Mouse (Mus musculus) hindbrain, postnatal 0 days (tissue): ENCODE measurements around the gene Ppargc1a. TPM values are rescaled to one million over a fixed set of nuclear protein-coding genes. Genes with fewer than 3 reads are reported as not detected.
A peak's percentile ranks its signal among the peaks of the same experiment; 100 is the strongest.

Experiments
- ATAC-seq: fragments of 200-750 bp; cut with Nextera tagmentation; 2 replicates; pipeline ENCODE4 v1.8.0; 2017; ENCODE audit warnings: mild to moderate bottlenecking, moderate TSS enrichment, moderate library complexity
- DNase-seq: peaks from one replicate; pipeline ENCODE4 v3.0.0-alpha.2; 2015; ENCODE audit warnings: low spot score
- H3K27ac ChIP-seq: fragments of 300-500 bp; sonication (generic); 2 replicates; pipeline ENCODE4 v1.5.1; 2014; ENCODE audit warnings: mild to moderate bottlenecking
- H3K27me3 ChIP-seq: fragments of 300-500 bp; sonication (generic); 2 replicates; pipeline ENCODE4 v1.6.1; 2014; ENCODE audit warnings: low read length, mixed read lengths; ENCODE audit not compliant: insufficient read depth
- H3K36me3 ChIP-seq: fragments of 300-500 bp; sonication (generic); 2 replicates; pipeline ENCODE4 v1.6.1; 2014; ENCODE audit warnings: low read length, mixed read lengths; ENCODE audit not compliant: insufficient read depth
- H3K4me1 ChIP-seq: fragments of 300-500 bp; sonication (generic); 2 replicates; pipeline ENCODE4 v1.6.1; 2014; ENCODE audit warnings: antibody characterized with exemption, low read length, mixed read lengths; ENCODE audit not compliant: insufficient read depth
- H3K4me2 ChIP-seq: fragments of 300-500 bp; sonication (generic); 2 replicates; pipeline ENCODE4 v1.6.1; 2014; ENCODE audit warnings: low read depth, mild to moderate bottlenecking, low read length, moderate library complexity, mixed read lengths
- H3K4me3 ChIP-seq: fragments of 300-500 bp; sonication (generic); 2 replicates; pipeline ENCODE4 v1.5.1; 2014; ENCODE audit warnings: low read length
- H3K9ac ChIP-seq: fragments of 300-500 bp; sonication (generic); replicated peaks from 2 replicates; pipeline ENCODE4 v1.6.1; 2014; ENCODE audit warnings: mild to moderate bottlenecking, low read length, moderate library complexity, mixed read lengths
- H3K9me3 ChIP-seq: fragments of 300-500 bp; sonication (generic); 2 replicates; pipeline ENCODE4 v1.6.1; 2016; ENCODE audit warnings: low read length, mixed read lengths
- CTCF ChIP-seq: IDR thresholded peaks from 2 replicates; pipeline ENCODE4 v1.5.1; 2016; ENCODE audit warnings: antibody characterized with exemption, control low read depth, low read depth
- WGBS: fragments of 180-500 bp; shearing (Covaris S2); extraction: QIAGEN DNeasy Blood & Tissue Kit; methylation state at CpG from one replicate; pipeline ENCODE4 v1.1.7; 2014; 5-methylcytosine and 5-hydroxymethylcytosine counted together
- polyA plus RNA-seq: library from polyadenylated mRNA; unstranded; fragments of >200 nt; fragmentation: Nextera tagmentation; extraction: Ambion mirVana; gene quantifications from 2 replicates; pipeline ENCODE4 v1.2.1, GENCODE M21; 2015
- total RNA-seq: library from RNA; depleted of rRNA; stranded (reverse); fragments of >200 nt; gene quantifications from 2 replicates; pipeline ENCODE4 v1.2.3, GENCODE M21; 2014

The Ppargc1a gene
- total and polyA plus RNA-seq, 2 experiments from 2014 or later, result 14.5 to 22.6 TPM

GRCm38 (mm10) chr5:51545133-51546049 lies 22.1 kb downstream of the Ppargc1a start:
- Histone ChIP-seq H3K4me1 (no peaks in the 10 kb centered on the region), H3K9ac (no peak overlapping the region), H3K4me3 (no peak overlapping the region), H3K4me2 (no peak overlapping the region), H3K27ac (no peak overlapping the region), H3K9me3 (no peaks in the 10 kb centered on the region), H3K36me3 (no peaks in the 10 kb centered on the region), H3K27me3 (no peaks in the 10 kb centered on the region)
- no peak for DNase-seq
- no peak for ATAC-seq
- 79% methylated on average over 7 of the region's 7 CpGs for WGBS
- no peak for TF ChIP-seq CTCF

DNA sequence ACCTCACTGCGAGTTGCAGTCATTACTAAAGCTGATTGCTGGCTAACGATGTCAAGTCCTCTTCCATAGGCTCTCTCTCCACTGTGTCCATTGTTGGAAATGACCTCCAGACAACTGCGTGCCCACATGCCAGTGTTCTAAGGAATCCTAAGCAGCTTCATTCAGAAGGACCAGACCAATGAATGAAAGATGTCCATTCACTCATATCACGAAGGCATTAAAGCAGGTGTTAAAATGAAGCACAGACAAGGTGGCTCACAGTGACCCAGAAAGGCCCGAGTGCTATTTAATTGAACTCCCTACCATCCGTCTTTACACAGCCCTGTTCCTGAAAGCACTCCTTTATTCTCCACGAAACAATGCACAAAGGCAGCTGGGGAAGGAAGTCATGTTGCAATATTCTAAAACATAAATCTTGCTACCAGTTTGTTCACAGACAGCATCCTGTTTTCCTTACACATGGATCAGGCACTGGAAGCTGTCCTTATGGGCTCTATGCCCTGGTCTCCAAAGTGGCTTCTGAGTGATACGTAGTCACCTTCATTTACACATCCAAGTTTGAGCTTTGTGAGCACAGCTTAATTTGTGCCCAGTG lies 23.3 kb downstream of the Ppargc1a start:
- no peaks in the 10 kb centered on the region for H3K9me3 ChIP-seq
- no peaks in the 10 kb centered on the region for H3K36me3 ChIP-seq
- H3K27me3 ChIP-seq, result no peaks in the 10 kb centered on the region
- no peak overlapping the region for H3K27ac ChIP-seq
- ATAC-seq (no peak), DNase-seq (no peak)
- no peaks in the 10 kb centered on the region for H3K4me1 ChIP-seq
- no peak overlapping the region for H3K9ac ChIP-seq
- no peak overlapping the region for H3K4me2 ChIP-seq
- TF ChIP-seq CTCF, result no peak
- WGBS, result 45% methylated on average over 8 of the region's 8 CpGs
- no peak overlapping the region for H3K4me3 ChIP-seq

DNA sequence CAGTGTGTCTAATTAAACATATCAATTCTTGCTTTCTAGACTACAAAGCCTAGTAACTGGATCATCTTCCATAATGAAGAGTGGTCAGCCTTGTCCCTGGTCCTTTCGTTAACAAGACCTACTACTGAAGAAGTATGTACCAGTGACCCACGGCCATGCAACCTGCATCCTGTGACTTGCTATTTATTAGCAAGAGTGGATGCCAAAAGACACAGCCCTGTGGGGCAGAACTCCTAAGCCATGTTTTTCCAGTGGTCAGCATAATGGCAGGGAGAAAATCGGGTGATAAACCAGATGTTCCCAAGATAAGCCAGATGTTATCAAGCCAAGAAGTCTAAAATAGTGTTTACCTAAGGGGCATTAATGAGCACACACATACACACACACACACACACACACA lies 26.0 kb downstream of the Ppargc1a start:
- no peak overlapping the region for H3K27ac ChIP-seq
- H3K9me3 ChIP-seq, result no peaks in the 10 kb centered on the region
- no peak for TF ChIP-seq CTCF
- H3K36me3 ChIP-seq, result no peaks in the 10 kb centered on the region
- ATAC-seq (no peak), DNase-seq (no peak)
- H3K9ac ChIP-seq, result no peak overlapping the region
- no peaks in the 10 kb centered on the region for H3K27me3 ChIP-seq
- 86% methylated on average over 3 of the region's 3 CpGs for WGBS
- no peaks in the 10 kb centered on the region for H3K4me1 ChIP-seq
- H3K4me3 ChIP-seq, result no peak overlapping the region
- H3K4me2 ChIP-seq, result no peak overlapping the region

- H3K4me2 ChIP-seq, result no peak overlapping the region
- H3K27ac ChIP-seq, result no peak overlapping the region
- H3K27me3 ChIP-seq, result no peaks in the 10 kb centered on the region
- H3K9ac ChIP-seq, result no peak overlapping the region
- H3K4me1 ChIP-seq, result no peaks in the 10 kb centered on the region
- no peaks in the 10 kb centered on the region for H3K36me3 ChIP-seq
- DNase-seq (peak; percentile 29), ATAC-seq (no peak)
- 58% methylated on average over 4 of the region's 4 CpGs for WGBS
- no peaks in the 10 kb centered on the region for H3K9me3 ChIP-seq
- TF ChIP-seq CTCF, result peak; percentile 49
- H3K4me3 ChIP-seq, result no peak overlapping the region
Observed at GRCm38 (mm10) chr5:51540816-51541215, 26.7 kb downstream of the Ppargc1a start.

DNA sequence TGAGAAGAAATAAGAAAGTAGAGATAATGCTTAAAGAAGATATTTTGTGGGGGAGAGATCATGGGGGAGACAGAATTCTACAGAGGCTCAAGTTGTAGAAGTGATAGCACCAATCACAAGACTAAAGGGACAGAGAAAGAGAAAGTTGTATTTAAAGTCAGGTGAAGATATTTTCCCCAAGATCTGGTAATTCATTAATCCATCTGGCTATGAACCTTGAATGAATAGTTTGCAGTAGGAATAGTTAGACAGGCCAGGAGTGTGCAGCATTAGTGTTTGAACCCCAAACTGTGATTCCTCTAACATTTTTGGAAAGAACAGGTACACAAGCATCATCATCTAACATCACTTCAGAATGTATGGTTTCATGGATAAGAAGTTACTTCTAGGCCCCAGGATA lies 28.0 kb downstream of the Ppargc1a start:
- DNase-seq (no peak), ATAC-seq (no peak)
- Histone ChIP-seq H3K4me1 (no peaks in the 10 kb centered on the region), H3K27me3 (no peaks in the 10 kb centered on the region), H3K27ac (no peak overlapping the region), H3K9me3 (no peaks in the 10 kb centered on the region), H3K4me2 (no peak overlapping the region), H3K4me3 (no peak overlapping the region), H3K36me3 (no peaks in the 10 kb centered on the region), H3K9ac (no peak overlapping the region)
- TF ChIP-seq CTCF, result no peak

DNA sequence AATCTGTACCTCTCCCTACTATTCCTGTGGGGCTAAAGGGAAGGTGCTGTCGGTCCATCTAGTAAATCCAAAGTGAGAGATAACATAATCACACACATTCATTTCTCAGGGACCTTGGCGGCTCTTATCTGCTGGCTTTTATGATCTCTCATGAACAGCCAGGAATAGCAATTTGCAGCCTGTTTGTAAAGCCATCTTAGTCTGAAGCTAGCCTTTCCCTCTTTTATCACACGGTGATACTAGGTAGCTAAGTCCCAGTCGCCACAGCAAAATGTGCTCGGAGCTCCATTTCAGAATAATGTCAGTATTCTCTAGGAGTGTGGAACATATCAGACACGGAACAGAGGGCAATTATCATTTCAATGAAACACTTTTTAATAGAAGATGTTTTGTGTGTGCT lies 29.2 kb downstream of the Ppargc1a start:
- H3K9me3 ChIP-seq, result no peaks in the 10 kb centered on the region
- 61% methylated on average over 6 of the region's 6 CpGs for WGBS
- no peak for DNase-seq
- no peak overlapping the region for H3K27ac ChIP-seq
- no peak overlapping the region for H3K9ac ChIP-seq
- no peak for ATAC-seq
- H3K36me3 ChIP-seq, result no peaks in the 10 kb centered on the region
- no peak overlapping the region for H3K4me2 ChIP-seq
- H3K4me3 ChIP-seq, result no peak overlapping the region
- no peaks in the 10 kb centered on the region for H3K27me3 ChIP-seq
- no peak for TF ChIP-seq CTCF
- H3K4me1 ChIP-seq, result no peaks in the 10 kb centered on the region

- Histone ChIP-seq H3K4me2 (no peak overlapping the region), H3K4me1 (no peaks in the 10 kb centered on the region), H3K9ac (no peak overlapping the region), H3K9me3 (no peaks in the 10 kb centered on the region), H3K27ac (no peak overlapping the region), H3K36me3 (no peaks in the 10 kb centered on the region), H3K4me3 (no peak overlapping the region), H3K27me3 (no peaks in the 10 kb centered on the region)
- no peak for TF ChIP-seq CTCF
- ATAC-seq (no peak), DNase-seq (no peak)
Observed at GRCm38 (mm10) chr5:51537646-51538030, 29.9 kb downstream of the Ppargc1a start.
